Mouse (Mus musculus) CH12.LX (cell line): Measurements from ENCODE around the gene Hils1. TPM values are rescaled to one million over a fixed set of nuclear protein-coding genes. Genes with fewer than 3 reads are reported as not detected.

Experiments
- DNase-seq: peaks from one replicate; pipeline ENCODE4 v3.0.0-alpha.2; 2013; ENCODE audit errors: extremely low read depth
- H3K27ac ChIP-seq: 2 replicates; pipeline ENCODE4 v1.5.1; 2012; ENCODE audit warnings: low read depth, mild to moderate bottlenecking, control low read depth, moderate library complexity; ENCODE audit not compliant: insufficient read depth
- H3K27me3 ChIP-seq: replicated peaks from 2 replicates; pipeline ENCODE3; 2012; ENCODE audit warnings: inconsistent platforms
- H3K36me3 ChIP-seq, 2 experiments: replicated peaks in 1 of 2; 2 replicates each; pipeline versions ENCODE3 to v1.6.1; 2012; ENCODE audit warnings: inconsistent platforms in 1 of 2, low read length in 1 of 2, mild to moderate bottlenecking in 1 of 2, mixed read lengths in 1 of 2, moderate library complexity in 1 of 2; ENCODE audit not compliant: control insufficient read depth in 1 of 2, insufficient read depth in 1 of 2
- H3K4me1 ChIP-seq, 2 experiments: 2 replicates each; pipeline ENCODE4 v1.6.1; 2012; ENCODE audit warnings: inconsistent platforms in 1 of 2, moderate library complexity in 1 of 2; ENCODE audit not compliant: insufficient read depth in 2 of 2, control insufficient read depth in 1 of 2
- H3K4me2 ChIP-seq: 2 replicates; pipeline ENCODE4 v1.6.1; 2012; ENCODE audit warnings: low read depth, mild to moderate bottlenecking, control low read depth; ENCODE audit not compliant: poor library complexity, insufficient read depth, severe bottlenecking
- H3K4me3 ChIP-seq, 3 experiments: fragments of 150-350 bp in 1 of 3; sonication (generic) in 1 of 3; replicated peaks in 1 of 3; 2 replicates each; pipeline versions ENCODE3 to v1.5.1; 2011 to 2012; ENCODE audit warnings: low read depth in 2 of 3, low read length in 2 of 3, mild to moderate bottlenecking in 2 of 3, moderate library complexity in 2 of 3, control low read depth in 1 of 3, improper control_type of control experiment in 1 of 3, inconsistent platforms in 1 of 3, mixed read lengths in 1 of 3; ENCODE audit not compliant: poor library complexity in 1 of 3
- H3K79me2 ChIP-seq: replicated peaks from 2 replicates; pipeline ENCODE4 v1.6.1; 2012; ENCODE audit warnings: mild to moderate bottlenecking, moderate library complexity; ENCODE audit not compliant: control insufficient read depth, poor library complexity, insufficient read depth, severe bottlenecking; ENCODE audit errors: extremely low read depth
- H3K9ac ChIP-seq: 2 replicates; pipeline ENCODE4 v1.6.1; 2012; ENCODE audit warnings: low read depth, mild to moderate bottlenecking, control low read depth, moderate library complexity; ENCODE audit not compliant: insufficient read depth
- H3K9me3 ChIP-seq: replicated peaks from 2 replicates; pipeline ENCODE3; 2012; ENCODE audit warnings: low read length, inconsistent platforms, mixed read lengths
- BHLHE40 ChIP-seq: IDR thresholded peaks from 2 replicates; pipeline ENCODE4 v1.6.1; 2011; ENCODE audit warnings: mild to moderate bottlenecking, low read depth, low read length, improper control_type of control experiment
- CHD1 ChIP-seq: IDR thresholded peaks from 2 replicates; pipeline ENCODE4 v1.6.1; 2012; ENCODE audit warnings: low read depth, low read length, improper control_type of control experiment, inconsistent platforms
- CTCF ChIP-seq, 2 experiments: IDR thresholded peaks in 1 of 2; conservative IDR thresholded peaks in 1 of 2; 2 replicates each; pipeline ENCODE4 v1.5.1; 2011 to 2012; ENCODE audit warnings: low read depth in 2 of 2, low read length in 2 of 2, improper control_type of control experiment in 1 of 2, inconsistent platforms in 1 of 2, mild to moderate bottlenecking in 1 of 2, moderate library complexity in 1 of 2
- E2F4 ChIP-seq: IDR thresholded peaks from 2 replicates; pipeline ENCODE4 v1.6.1; 2011; ENCODE audit warnings: low read depth, low read length, improper control_type of control experiment; ENCODE audit not compliant: insufficient replicate concordance
- ELF1 ChIP-seq: IDR thresholded peaks from 2 replicates; pipeline ENCODE4 v1.6.1; 2014; ENCODE audit warnings: low read depth, mild to moderate bottlenecking, inconsistent platforms, low read length, improper control_type of control experiment
- EP300 ChIP-seq: IDR thresholded peaks from 2 replicates; pipeline ENCODE4 v1.6.1; 2011; ENCODE audit warnings: low read length, improper control_type of control experiment
- GABPA ChIP-seq: IDR thresholded peaks from 2 replicates; pipeline ENCODE4 v1.6.1; 2012; ENCODE audit warnings: low read depth, low read length, improper control_type of control experiment, inconsistent platforms; ENCODE audit not compliant: insufficient replicate concordance
- IRF4 ChIP-seq: IDR thresholded peaks from 2 replicates; pipeline ENCODE4 v1.6.1; 2014; ENCODE audit warnings: low read depth, mild to moderate bottlenecking, inconsistent platforms, low read length, improper control_type of control experiment
- MAFK ChIP-seq: IDR thresholded peaks from 2 replicates; pipeline ENCODE4 v1.6.1; 2011; ENCODE audit warnings: low read length, improper control_type of control experiment; ENCODE audit not compliant: insufficient replicate concordance
- MAX ChIP-seq: IDR thresholded peaks from 2 replicates; pipeline ENCODE4 v1.6.1; 2011; ENCODE audit warnings: low read length, improper control_type of control experiment
- MAZ ChIP-seq: IDR thresholded peaks from 2 replicates; pipeline ENCODE4 v1.6.1; 2012; ENCODE audit warnings: low read depth, mild to moderate bottlenecking, inconsistent platforms, low read length, improper control_type of control experiment, moderate library complexity
- MEF2A ChIP-seq: IDR thresholded peaks from 2 replicates; pipeline ENCODE4 v1.6.1; 2014; ENCODE audit warnings: low read depth, mild to moderate bottlenecking, inconsistent platforms, low read length, improper control_type of control experiment, borderline replicate concordance
- MXI1 ChIP-seq: IDR thresholded peaks from 2 replicates; pipeline ENCODE4 v1.6.1; 2011; ENCODE audit warnings: mild to moderate bottlenecking, low read depth, low read length, improper control_type of control experiment
- NELFE ChIP-seq: IDR thresholded peaks from 2 replicates; pipeline ENCODE4 v1.6.1; 2011; ENCODE audit warnings: low read depth, low read length, improper control_type of control experiment
- NRF1 ChIP-seq: IDR thresholded peaks from 2 replicates; pipeline ENCODE4 v1.6.1; 2014; ENCODE audit warnings: low read depth, mild to moderate bottlenecking, inconsistent platforms, low read length, improper control_type of control experiment, moderate library complexity
- POLR2A ChIP-seq: IDR thresholded peaks from 2 replicates; pipeline ENCODE4 v1.6.1; 2011; ENCODE audit warnings: low read depth, mild to moderate bottlenecking, improper control_type of control experiment, low read length
- RAD21 ChIP-seq: IDR thresholded peaks from 2 replicates; pipeline ENCODE4 v1.6.1; 2011; ENCODE audit warnings: low read depth, mild to moderate bottlenecking, low read length, improper control_type of control experiment, moderate library complexity
- RCOR1 ChIP-seq: conservative IDR thresholded peaks from 2 replicates; pipeline ENCODE4 v1.6.1; 2012; ENCODE audit warnings: low read depth, mild to moderate bottlenecking, inconsistent platforms, low read length, improper control_type of control experiment
- SIN3A ChIP-seq: IDR thresholded peaks from 2 replicates; pipeline ENCODE4 v1.6.1; 2012; ENCODE audit warnings: low read length, improper control_type of control experiment, inconsistent platforms
- SMC3 ChIP-seq: IDR thresholded peaks from 2 replicates; pipeline ENCODE4 v1.6.1; 2011; ENCODE audit warnings: low read depth, low read length, improper control_type of control experiment
- UBTF ChIP-seq: IDR thresholded peaks from 2 replicates; pipeline ENCODE4 v1.6.1; 2012; ENCODE audit warnings: low read depth, mild to moderate bottlenecking, inconsistent platforms, low read length, improper control_type of control experiment, moderate library complexity
- USF1 ChIP-seq: IDR thresholded peaks from 2 replicates; pipeline ENCODE4 v1.6.1; 2014; ENCODE audit warnings: low read depth, mild to moderate bottlenecking, inconsistent platforms, low read length, improper control_type of control experiment
- ZC3H11A ChIP-seq: IDR thresholded peaks from 2 replicates; pipeline ENCODE4 v1.6.1; 2012; ENCODE audit warnings: low read depth, mild to moderate bottlenecking, inconsistent platforms, low read length, improper control_type of control experiment
- ZKSCAN1 ChIP-seq: IDR thresholded peaks from 2 replicates; pipeline ENCODE4 v1.6.1; 2012; ENCODE audit warnings: low read depth, inconsistent platforms, low read length, improper control_type of control experiment, borderline replicate concordance
- ZMIZ1 ChIP-seq: IDR thresholded peaks from 2 replicates; pipeline ENCODE4 v1.6.1; 2012; ENCODE audit warnings: low read depth, mild to moderate bottlenecking, inconsistent platforms, low read length, improper control_type of control experiment
- ZNF384 ChIP-seq: IDR thresholded peaks from 2 replicates; pipeline ENCODE4 v1.6.1; 2012; ENCODE audit warnings: low read depth, low read length, improper control_type of control experiment, inconsistent platforms
- dilution Hi-C: fragments of 300-500 bp; cut with MboI; formaldehyde crosslinking; loops from 2 replicates; pipeline ENCODE4 v1.14.3; 2020; ENCODE audit warnings: low sequenced_read_pairs; ENCODE audit not compliant: extremely low pct_unique_long_range_greater_than_20kb, extremely low pct_ligation_motif_present
- in situ Hi-C: fragments of 300-500 bp; cut with MboI; formaldehyde crosslinking; loops from 3 replicates; pipeline ENCODE4 v1.14.3; 2019; ENCODE audit warnings: low sequenced_read_pairs, low pct_ligation_motif_present, low pct_unique_long_range_greater_than_20kb, mixed read lengths
- polyA plus RNA-seq: library from polyadenylated mRNA; unstranded; fragments of >175 nt; gene quantifications from 2 replicates; pipeline ENCODE4 v1.2.1, GENCODE M21; 2012; ENCODE audit warnings: low read depth; ENCODE audit not compliant: insufficient read length
- total RNA-seq, 2 experiments: library from RNA; depleted of rRNA; stranded (reverse); fragments of 300-350 nt in 1 of 2; fragments of >200 nt in 1 of 2; gene quantifications; 2 replicates each; pipeline ENCODE4 v1.2.3; 2012 to 2014

Gene Hils1
- total and polyA plus RNA-seq, 3 experiments = not detected

- dilution Hi-C loops = no loop called here
- in situ Hi-C loops = no loop called here
- Histone ChIP-seq H3K79me2 (no peaks in the 10 kb centered on the region), H3K4me2 (no peak overlapping the region), H3K9me3 (no peaks in the 10 kb centered on the region), H3K27me3 (no peaks in the 10 kb centered on the region), H3K27ac (no peak overlapping the region), H3K4me1 (peaks cover 8 to 26% of the 10 kb centered on the region in 2 experiments), H3K36me3 (peaks cover 46 to 92% of the 10 kb centered on the region in 2 experiments), H3K9ac (no peak overlapping the region), H3K4me3 (no peak overlapping the region)
- TF ChIP-seq ZNF384 (no peak), ELF1 (no peak), POLR2A (no peak), NELFE (no peak), ZC3H11A (no peak), MAFK (no peak), ZKSCAN1 (no peak), MAZ (no peak), RAD21 (peak; percentile 91), NRF1 (peak; percentile 67), SMC3 (peak; percentile 90), CTCF (conservative IDR thresholded peaks at IDR 0.05 in 1 of 2, IDR thresholded peaks at IDR 0.05 in 1 of 2; ENCODE audit: low read depth in 2 of 2, low read length in 2 of 2) (peak; percentile 96 to 98), CHD1 (no peak), USF1 (no peak), ZMIZ1 (no peak)
- DNase-seq = peak; percentile 70
Measured at GRCm38 (mm10) chr11:95001058-95001457, 33.7 kb downstream of the Hils1 start.

GRCm38 (mm10) chr11:95001584-95002347 lies 34.4 kb downstream of the Hils1 start:
- TF ChIP-seq IRF4 (no peak), CTCF (conservative IDR thresholded peaks at IDR 0.05 in 1 of 2, IDR thresholded peaks at IDR 0.05 in 1 of 2; ENCODE audit: low read depth in 2 of 2, low read length in 2 of 2) (no peak), MEF2A (no peak), MXI1 (no peak), RCOR1 (no peak), SIN3A (no peak), ZMIZ1 (no peak), NELFE (no peak), E2F4 (no peak), MAFK (no peak), UBTF (no peak), MAX (no peak), CHD1 (no peak), EP300 (no peak), BHLHE40 (no peak), GABPA (no peak)
- DNase-seq = no peak
- no peak overlapping the region for H3K4me3 ChIP-seq
- H3K27me3 ChIP-seq = no peaks in the 10 kb centered on the region
- peaks cover 41 to 84% of the 10 kb centered on the region in 2 experiments for H3K36me3 ChIP-seq
- no peak overlapping the region for H3K27ac ChIP-seq
- H3K9me3 ChIP-seq = no peaks in the 10 kb centered on the region
- H3K9ac ChIP-seq = no peak overlapping the region
- peaks cover 8 to 30% of the 10 kb centered on the region in 2 experiments for H3K4me1 ChIP-seq
- in situ Hi-C loops = no loop called here
- no peak overlapping the region for H3K4me2 ChIP-seq
- dilution Hi-C loops = no loop called here
- no peaks in the 10 kb centered on the region for H3K79me2 ChIP-seq
